Mouse (Mus musculus): ENCODE data around the gene Insl6. TPM values are rescaled to one million over a fixed set of nuclear protein-coding genes. Genes with fewer than 3 reads are reported as not detected.

Insl6 gene
- polyA plus RNA-seq, 1 experiment from 2014 or later, result 7.9 TPM

GRCm38 (mm10) chr19:29311791-29312190, 13.4 kb downstream of the Insl6 start:
- Histone ChIP-seq H3K27me3 (no peaks in the 10 kb centered on the region), H3K9ac (no peak overlapping the region), H3K9me3 (peaks cover 9% of the 10 kb centered on the region), H3K36me3 (peaks cover 42% of the 10 kb centered on the region), H3K4me3 (no peak overlapping the region), H3K27ac (no peak overlapping the region), H3K4me1 (no peaks in the 10 kb centered on the region), H3K4me2 (no peak overlapping the region)
- no peak for ATAC-seq (ENCODE audit: insufficient number of reproducible peaks, insufficient read depth, low FRiP score, low TSS enrichment, low read depth)
- 89% methylated on average over 8 of the region's 8 CpGs for WGBS

- no peaks in the 10 kb centered on the region for H3K9me3 ChIP-seq
- H3K9ac ChIP-seq, result no peak overlapping the region
- no peaks in the 10 kb centered on the region for H3K27me3 ChIP-seq
- H3K4me2 ChIP-seq, result no peak overlapping the region
- H3K36me3 ChIP-seq, result peaks cover 50% of the 10 kb centered on the region
- ATAC-seq (ENCODE audit: insufficient number of reproducible peaks, insufficient read depth, low FRiP score, low TSS enrichment, low read depth), result no peak
- H3K4me1 ChIP-seq, result no peaks in the 10 kb centered on the region
- no peak overlapping the region for H3K27ac ChIP-seq
- H3K4me3 ChIP-seq, result no peak overlapping the region
Observed at GRCm38 (mm10) chr19:29308832-29309231, 16.3 kb downstream of the Insl6 start.

GRCm38 (mm10) chr19:29302119-29302518, 23.0 kb downstream of the Insl6 start:
- no peak for ATAC-seq (ENCODE audit: insufficient number of reproducible peaks, insufficient read depth, low FRiP score, low TSS enrichment, low read depth)
- 84% methylated on average over 2 of the region's 2 CpGs for WGBS
- H3K9ac ChIP-seq, result no peak overlapping the region

GRCm38 (mm10) chr19:29300919-29301318, 24.2 kb downstream of the Insl6 start:
- no peak for ATAC-seq (ENCODE audit: insufficient number of reproducible peaks, insufficient read depth, low FRiP score, low TSS enrichment, low read depth)
- Histone ChIP-seq H3K4me3 (no peak overlapping the region), H3K4me2 (no peak overlapping the region), H3K9me3 (no peaks in the 10 kb centered on the region), H3K9ac (no peak overlapping the region), H3K4me1 (no peaks in the 10 kb centered on the region), H3K27me3 (no peaks in the 10 kb centered on the region), H3K27ac (no peak overlapping the region), H3K36me3 (peaks cover 63% of the 10 kb centered on the region)
- WGBS, result 90% methylated on average over 13 of the region's 13 CpGs

More at GRCm38 (mm10) chr19:29302119-29302518, 23.0 kb downstream of the Insl6 start:
- no peaks in the 10 kb centered on the region for H3K27me3 ChIP-seq
- no peak overlapping the region for H3K4me3 ChIP-seq
- H3K9me3 ChIP-seq, result no peaks in the 10 kb centered on the region
- H3K4me1 ChIP-seq, result no peaks in the 10 kb centered on the region
- H3K27ac ChIP-seq, result no peak overlapping the region
- H3K4me2 ChIP-seq, result no peak overlapping the region
- peaks cover 59% of the 10 kb centered on the region for H3K36me3 ChIP-seq

- no peak overlapping the region for H3K27ac ChIP-seq
- no peaks in the 10 kb centered on the region for H3K27me3 ChIP-seq
- peaks cover 4% of the 10 kb centered on the region; the same call in 1 of the 2 replicates for H3K4me1 ChIP-seq
- H3K9ac ChIP-seq, result no peak overlapping the region
- H3K4me2 ChIP-seq, result no peak overlapping the region
- peaks cover 55% of the 10 kb centered on the region for H3K36me3 ChIP-seq
- H3K4me3 ChIP-seq, result no peak overlapping the region
- H3K9me3 ChIP-seq, result no peaks in the 10 kb centered on the region
- 95% methylated on average over 1 of the region's 1 CpGs for WGBS
- ATAC-seq (ENCODE audit: insufficient number of reproducible peaks, insufficient read depth, low FRiP score, low TSS enrichment, low read depth), result no peak
Observed at GRCm38 (mm10) chr19:29297366-29297765, 27.8 kb downstream of the Insl6 start.

- Histone ChIP-seq H3K36me3 (peaks cover 60% of the 10 kb centered on the region), H3K4me1 (peaks cover 4% of the 10 kb centered on the region; the same call in 1 of the 2 replicates), H3K9me3 (no peaks in the 10 kb centered on the region), H3K4me2 (no peak overlapping the region), H3K4me3 (no peak overlapping the region), H3K9ac (no peak overlapping the region), H3K27ac (no peak overlapping the region), H3K27me3 (no peaks in the 10 kb centered on the region)
- no peak for ATAC-seq (ENCODE audit: insufficient number of reproducible peaks, insufficient read depth, low FRiP score, low TSS enrichment, low read depth)
Observed at GRCm38 (mm10) chr19:29296166-29296565, 29.0 kb downstream of the Insl6 start.

- H3K27ac ChIP-seq, result 0 out of 2 replicates have a peak overlapping the region, but pooled peaks have one; percentile 22
- no peak overlapping the region for H3K4me3 ChIP-seq
- ATAC-seq (ENCODE audit: insufficient number of reproducible peaks, insufficient read depth, low FRiP score, low TSS enrichment, low read depth), result no peak
- H3K36me3 ChIP-seq, result peaks cover 57% of the 10 kb centered on the region
- H3K9ac ChIP-seq, result no peak overlapping the region
- H3K27me3 ChIP-seq, result no peaks in the 10 kb centered on the region
- H3K4me2 ChIP-seq, result no peak overlapping the region
- WGBS, result 38% methylated on average over 2 of the region's 2 CpGs
- no peaks in the 10 kb centered on the region for H3K9me3 ChIP-seq
- H3K4me1 ChIP-seq, result peaks cover 4% of the 10 kb centered on the region; the same call in 1 of the 2 replicates
Observed at GRCm38 (mm10) chr19:29294756-29295155, 30.4 kb downstream of the Insl6 start.

- peaks cover 44% of the 10 kb centered on the region for H3K36me3 ChIP-seq
- peaks cover 4% of the 10 kb centered on the region; the same call in 1 of the 2 replicates for H3K4me1 ChIP-seq
- no peak for ATAC-seq (ENCODE audit: insufficient number of reproducible peaks, insufficient read depth, low FRiP score, low TSS enrichment, low read depth)
- H3K9ac ChIP-seq, result no peak overlapping the region
- WGBS, result 88% methylated on average over 4 of the region's 4 CpGs
- no peak overlapping the region for H3K4me3 ChIP-seq
- H3K27ac ChIP-seq, result no peak overlapping the region
- H3K9me3 ChIP-seq, result no peaks in the 10 kb centered on the region
- no peak overlapping the region for H3K4me2 ChIP-seq
- H3K27me3 ChIP-seq, result no peaks in the 10 kb centered on the region
Observed at GRCm38 (mm10) chr19:29292546-29292945, 32.6 kb downstream of the Insl6 start.

GRCm38 (mm10) chr19:29291532-29291931, 33.6 kb downstream of the Insl6 start:
- Histone ChIP-seq H3K27ac (no peak overlapping the region), H3K4me2 (no peak overlapping the region), H3K27me3 (no peaks in the 10 kb centered on the region), H3K4me1 (peaks cover 4% of the 10 kb centered on the region; the same call in 1 of the 2 replicates), H3K9ac (no peak overlapping the region), H3K4me3 (no peak overlapping the region), H3K9me3 (no peaks in the 10 kb centered on the region), H3K36me3 (peaks cover 39% of the 10 kb centered on the region)
- 84% methylated on average over 14 of the region's 14 CpGs for WGBS
- ATAC-seq (ENCODE audit: insufficient number of reproducible peaks, insufficient read depth, low FRiP score, low TSS enrichment, low read depth), result no peak

- Histone ChIP-seq H3K4me1 (no peaks in the 10 kb centered on the region), H3K9ac (no peak overlapping the region), H3K4me3 (no peak overlapping the region), H3K9me3 (no peaks in the 10 kb centered on the region), H3K4me2 (no peak overlapping the region), H3K36me3 (peaks cover 45% of the 10 kb centered on the region), H3K27me3 (no peaks in the 10 kb centered on the region), H3K27ac (no peak overlapping the region)
- ATAC-seq (ENCODE audit: insufficient number of reproducible peaks, insufficient read depth, low FRiP score, low TSS enrichment, low read depth), result no peak
- WGBS, result 41% methylated on average over 8 of the region's 8 CpGs
Observed at GRCm38 (mm10) chr19:29287863-29288262, 37.3 kb downstream of the Insl6 start.

GRCm38 (mm10) chr19:29285451-29285869, 39.7 kb downstream of the Insl6 start:
- H3K9ac ChIP-seq, result no peak overlapping the region

GRCm38 (mm10) chr19:29278944-29279587, 46.1 kb downstream of the Insl6 start:
- Histone ChIP-seq H3K4me1 (no peaks in the 10 kb centered on the region), H3K9me3 (no peaks in the 10 kb centered on the region), H3K4me3 (no peak overlapping the region), H3K4me2 (no peak overlapping the region), H3K27me3 (no peaks in the 10 kb centered on the region), H3K9ac (no peak overlapping the region), H3K27ac (no peak overlapping the region), H3K36me3 (peaks cover 44% of the 10 kb centered on the region)
- ATAC-seq (ENCODE audit: insufficient number of reproducible peaks, insufficient read depth, low FRiP score, low TSS enrichment, low read depth), result no peak
- WGBS, result 77% methylated on average over 6 of the region's 6 CpGs

More at GRCm38 (mm10) chr19:29285451-29285869, 39.7 kb downstream of the Insl6 start:
- Histone ChIP-seq H3K4me3 (no peak overlapping the region), H3K4me1 (no peaks in the 10 kb centered on the region), H3K4me2 (no peak overlapping the region), H3K36me3 (peaks cover 35% of the 10 kb centered on the region), H3K27me3 (no peaks in the 10 kb centered on the region), H3K27ac (no peak overlapping the region), H3K9me3 (no peaks in the 10 kb centered on the region)
- ATAC-seq (ENCODE audit: insufficient number of reproducible peaks, insufficient read depth, low FRiP score, low TSS enrichment, low read depth), result no peak
- 40% methylated on average over 7 of the region's 7 CpGs for WGBS
